Mouse (Mus musculus): ENCODE data around the gene Alx1. TPM values are rescaled to one million over a fixed set of nuclear protein-coding genes. Genes with fewer than 3 reads are reported as not detected.

Alx1 gene
- total and polyA plus RNA-seq, 2 experiments = not detected

DNA sequence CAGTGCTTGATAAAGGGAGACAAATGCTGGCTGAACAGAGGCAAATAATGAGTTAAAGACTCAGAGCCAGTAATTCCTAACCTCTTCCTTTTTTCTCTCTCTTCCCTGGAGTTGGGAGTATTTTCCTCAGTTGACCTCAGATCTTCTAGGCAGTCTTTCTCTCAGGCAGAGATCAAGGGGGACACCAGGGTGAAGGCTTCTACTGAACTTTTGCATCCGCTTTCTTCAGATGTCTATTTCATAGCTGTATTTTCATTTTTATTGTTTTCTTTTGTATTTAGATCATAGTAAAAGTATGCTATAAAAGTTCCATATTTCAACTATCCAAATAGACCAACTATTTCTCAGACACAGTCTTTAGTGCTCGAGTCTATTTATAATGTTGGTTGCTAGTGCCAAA, 27.5 kb downstream of the Alx1 start:
- WGBS = 58% methylated on average over 2 of the region's 2 CpGs
- Histone ChIP-seq H3K27ac (replicated peaks; ENCODE audit: insufficient read depth, low read depth, low read length) (no peak overlapping the region), H3K79me2 (ENCODE audit: control insufficient read depth, insufficient read depth, low read length) (no peaks in the 10 kb centered on the region), H3K9ac (ENCODE audit: low read depth, low read length) (no peak overlapping the region), H3K27me3 (ENCODE audit: control insufficient read depth, insufficient read depth, low read length) (no peaks in the 10 kb centered on the region), H3K4me3 (ENCODE audit: insufficient read depth, low read depth, low read length) (no peak overlapping the region), H3K36me3 (ENCODE audit: control insufficient read depth, insufficient read depth, low read length) (no peaks in the 10 kb centered on the region), H3K4me1 (ENCODE audit: control insufficient read depth, insufficient read depth, low read length) (no peaks in the 10 kb centered on the region)
- no peak for DNase-seq (ENCODE audit: extremely low read depth, low read depth, low spot score)
- TF ChIP-seq POLR2A (IDR thresholded peaks at IDR 0.05; ENCODE audit: extremely low read depth, insufficient read depth, low read length) (no peak), CTCF (IDR thresholded peaks at IDR 0.05; ENCODE audit: low read depth, low read length) (no peak)

GRCm38 (mm10) chr10:103000902-103001301, 29.1 kb downstream of the Alx1 start:
- WGBS = 40% methylated on average over 8 of the region's 8 CpGs
- H3K27me3 ChIP-seq (ENCODE audit: control insufficient read depth, insufficient read depth, low read length) = no peaks in the 10 kb centered on the region
- H3K4me1 ChIP-seq (ENCODE audit: control insufficient read depth, insufficient read depth, low read length) = no peaks in the 10 kb centered on the region
- DNase-seq (ENCODE audit: extremely low read depth, low read depth, low spot score) = no peak
- H3K4me3 ChIP-seq (ENCODE audit: insufficient read depth, low read depth, low read length) = no peak overlapping the region
- H3K27ac ChIP-seq (replicated peaks; ENCODE audit: insufficient read depth, low read depth, low read length) = no peak overlapping the region
- no peaks in the 10 kb centered on the region for H3K36me3 ChIP-seq (ENCODE audit: control insufficient read depth, insufficient read depth, low read length)
- TF ChIP-seq CTCF (IDR thresholded peaks at IDR 0.05; ENCODE audit: low read depth, low read length) = no peak
- no peak overlapping the region for H3K9ac ChIP-seq (ENCODE audit: low read depth, low read length)
- no peaks in the 10 kb centered on the region for H3K79me2 ChIP-seq (ENCODE audit: control insufficient read depth, insufficient read depth, low read length)

DNA sequence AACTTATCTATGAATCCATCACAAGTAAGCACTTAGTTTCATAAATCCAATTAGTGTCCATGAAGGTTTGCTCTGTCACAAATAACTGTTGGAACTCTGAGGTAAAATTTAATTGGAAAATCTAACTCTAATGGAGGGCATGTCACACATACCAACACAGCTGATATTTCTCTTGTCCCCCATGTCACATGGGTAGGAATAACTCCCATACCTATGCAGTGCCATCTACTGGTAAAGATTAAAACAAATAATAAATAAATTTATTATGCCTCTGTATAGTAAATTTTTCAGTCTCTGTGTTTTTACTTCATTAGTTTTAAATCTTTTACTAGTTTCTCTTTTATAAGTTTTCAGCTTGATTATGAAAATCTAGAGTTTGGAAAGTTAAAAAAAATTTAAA, 30.4 kb downstream of the Alx1 start:
- H3K79me2 ChIP-seq (ENCODE audit: control insufficient read depth, insufficient read depth, low read length) = no peaks in the 10 kb centered on the region
- no peaks in the 10 kb centered on the region for H3K36me3 ChIP-seq (ENCODE audit: control insufficient read depth, insufficient read depth, low read length)
- no peaks in the 10 kb centered on the region for H3K4me1 ChIP-seq (ENCODE audit: control insufficient read depth, insufficient read depth, low read length)
- H3K9ac ChIP-seq (ENCODE audit: low read depth, low read length) = no peak overlapping the region
- H3K4me3 ChIP-seq (ENCODE audit: insufficient read depth, low read depth, low read length) = no peak overlapping the region
- no peak for DNase-seq (ENCODE audit: extremely low read depth, low read depth, low spot score)
- H3K27me3 ChIP-seq (ENCODE audit: control insufficient read depth, insufficient read depth, low read length) = no peaks in the 10 kb centered on the region
- TF ChIP-seq CTCF (IDR thresholded peaks at IDR 0.05; ENCODE audit: low read depth, low read length) = no peak
- H3K27ac ChIP-seq (replicated peaks; ENCODE audit: insufficient read depth, low read depth, low read length) = no peak overlapping the region

GRCm38 (mm10) chr10:102975106-102975505, 54.9 kb downstream of the Alx1 start:
- 80% methylated on average over 5 of the region's 5 CpGs for WGBS
- Histone ChIP-seq H3K4me3 (ENCODE audit: insufficient read depth, low read depth, low read length) (no peak overlapping the region), H3K4me1 (ENCODE audit: control insufficient read depth, insufficient read depth, low read length) (no peaks in the 10 kb centered on the region), H3K79me2 (ENCODE audit: control insufficient read depth, insufficient read depth, low read length) (no peaks in the 10 kb centered on the region), H3K27ac (replicated peaks; ENCODE audit: insufficient read depth, low read depth, low read length) (no peak overlapping the region), H3K36me3 (ENCODE audit: control insufficient read depth, insufficient read depth, low read length) (no peaks in the 10 kb centered on the region), H3K9ac (ENCODE audit: low read depth, low read length) (no peak overlapping the region), H3K27me3 (ENCODE audit: control insufficient read depth, insufficient read depth, low read length) (no peaks in the 10 kb centered on the region)
- TF ChIP-seq CTCF (IDR thresholded peaks at IDR 0.05; ENCODE audit: low read depth, low read length) (no peak), POLR2A (IDR thresholded peaks at IDR 0.05; ENCODE audit: extremely low read depth, insufficient read depth, low read length) (no peak)
- no peak for DNase-seq (ENCODE audit: extremely low read depth, low read depth, low spot score)

- Histone ChIP-seq H3K4me3 (ENCODE audit: insufficient read depth, low read depth, low read length) (no peak overlapping the region), H3K79me2 (ENCODE audit: control insufficient read depth, insufficient read depth, low read length) (no peaks in the 10 kb centered on the region), H3K27ac (replicated peaks; ENCODE audit: insufficient read depth, low read depth, low read length) (no peak overlapping the region), H3K9ac (ENCODE audit: low read depth, low read length) (no peak overlapping the region), H3K4me1 (ENCODE audit: control insufficient read depth, insufficient read depth, low read length) (no peaks in the 10 kb centered on the region), H3K27me3 (ENCODE audit: control insufficient read depth, insufficient read depth, low read length) (no peaks in the 10 kb centered on the region), H3K36me3 (ENCODE audit: control insufficient read depth, insufficient read depth, low read length) (no peaks in the 10 kb centered on the region)
- WGBS = 85% methylated on average over 2 of the region's 2 CpGs
- no peak for TF ChIP-seq CTCF (IDR thresholded peaks at IDR 0.05; ENCODE audit: low read depth, low read length)
- no peak for TF ChIP-seq POLR2A (IDR thresholded peaks at IDR 0.05; ENCODE audit: extremely low read depth, insufficient read depth, low read length)
- no peak for DNase-seq (ENCODE audit: extremely low read depth, low read depth, low spot score)
These were observed 70.4 kb downstream of the Alx1 start for GRCm38 (mm10) chr10:102959602-102960001.

Other genes with a start within 250 kb of the Alx1 start
- gene Lrriq1, start 206.1 kb upstream of the Alx1 start, total RNA-seq (2014; rRNA removed) = not detected in 2 replicates
- gene Lrriq1, start 206.1 kb upstream of the Alx1 start, polyA plus RNA-seq (2012; rRNA removed) = not detected in 2 replicates